ENCODE assay signal across 29 mouse cellular contexts in genomic region chr16:96567428-96567827, GRCm38 (mm10).
DNase-seq lines count a peak whose midpoint lies in the region; ATAC-seq and TF ChIP-seq lines count a peak whose summit lies in the region.
"Had no signal": no experiment of that assay in that cellular context is flagged by ENCODE, and none has a peak within 500 bp of the region (broad histone marks: within the 10 kb centered on the region; RNA-seq: fewer than 3 reads in every experiment).

No protein-coding gene starts in this region.

- 0 out of 2 replicates have a peak overlapping the region, but pooled peaks have one; percentile 3 for H3K27ac ChIP-seq in embryonic facial prominence, embryonic 13.5 days
- H3K27ac ChIP-seq in embryonic facial prominence, embryonic 10.5 days (replicated peaks): no peak overlapping the region
- no peak overlapping the region for H3K27ac ChIP-seq in midbrain, embryonic 11.5 days (ENCODE audit: low read depth, low read length)
- no peak overlapping the region for H3K27ac ChIP-seq in midbrain, embryonic 16.5 days (ENCODE audit: low read length)
- H3K27ac ChIP-seq in forebrain, embryonic 14.5 days (ENCODE audit: low read depth, low read length): no peak overlapping the region
- H3K27ac ChIP-seq: forebrain, embryonic 10.5 days; forebrain, embryonic 13.5 days; gastrocnemius, adult 2 months; heart, embryonic 15.5 days; hindbrain, embryonic 12.5 days; hindbrain, embryonic 15.5 days; intestine, embryonic 15.5 days had no signal

- no peak for DNase-seq in embryonic facial prominence, embryonic 10.5 days (ENCODE audit: low spot score)
- DNase-seq in midbrain, embryonic 11.5 days (ENCODE audit: low spot score, missing footprints): peak; percentile 35
- DNase-seq in brain, embryonic 14.5 days (ENCODE audit: low read depth): peak; percentile 10
- peak; percentile 56 for DNase-seq in retina, postnatal 1 day
- no peak for DNase-seq in kidney, adult 18-20 months
- no peak for DNase-seq in forebrain, embryonic 14.5 days (ENCODE audit: low spot score)
- DNase-seq: adrenal gland, adult 2 months; adrenal gland, postnatal 14 days; cerebellum, adult 11-12 months; cerebellum, adult 8-10 months; cerebellum, postnatal 10 days; cerebellum, postnatal 36 days; embryo, embryonic 11 days; forebrain, postnatal 0 days; gastrocnemius, adult 2 months; gastrocnemius, postnatal 14 days; heart, adult 18-20 months; heart, postnatal 10 days; heart, postnatal 4 days had no signal

- no peaks in the 10 kb centered on the region for H3K9me3 ChIP-seq in embryonic facial prominence, embryonic 13.5 days
- no peaks in the 10 kb centered on the region for H3K9me3 ChIP-seq in embryonic facial prominence, embryonic 10.5 days
- no peaks in the 10 kb centered on the region for H3K9me3 ChIP-seq in midbrain, embryonic 11.5 days (ENCODE audit: control insufficient read depth, low read length)
- no peaks in the 10 kb centered on the region for H3K9me3 ChIP-seq in midbrain, embryonic 16.5 days (replicated peaks; ENCODE audit: control insufficient read depth, low read length, poor library complexity, severe bottlenecking)
- no peaks in the 10 kb centered on the region for H3K9me3 ChIP-seq in forebrain, embryonic 14.5 days (replicated peaks; ENCODE audit: control insufficient read depth, low read length)
- H3K9me3 ChIP-seq: forebrain, embryonic 10.5 days; forebrain, embryonic 13.5 days; heart, embryonic 12.5 days; heart, embryonic 15.5 days; hindbrain, embryonic 12.5 days; hindbrain, embryonic 15.5 days; intestine, embryonic 15.5 days had no signal

- 48% methylated on average over 3 of the region's 3 CpGs for WGBS in embryonic facial prominence, embryonic 13.5 days
- 70% methylated on average over 3 of the region's 3 CpGs for WGBS in embryonic facial prominence, embryonic 10.5 days
- WGBS in midbrain, embryonic 11.5 days: 74% methylated on average over 3 of the region's 3 CpGs
- WGBS in midbrain, embryonic 16.5 days: 59% methylated on average over 3 of the region's 3 CpGs
- WGBS in forebrain, embryonic 14.5 days: 71% methylated on average over 3 of the region's 3 CpGs

- TF ChIP-seq POLR2A in brain, embryonic 14.5 days (IDR thresholded peaks at IDR 0.05; ENCODE audit: borderline replicate concordance, extremely low read depth, insufficient read depth, insufficient read length, poor library complexity, severe bottlenecking): no peak

- peaks cover 9% of the 10 kb centered on the region for H3K4me1 ChIP-seq in embryonic facial prominence, embryonic 13.5 days
- H3K4me1 ChIP-seq in embryonic facial prominence, embryonic 10.5 days: peaks cover 9% of the 10 kb centered on the region; the same call in 1 of the 2 replicates
- H3K4me1 ChIP-seq in midbrain, embryonic 11.5 days (ENCODE audit: control insufficient read depth, insufficient read depth, low read length): no peaks in the 10 kb centered on the region
- peaks cover 12% of the 10 kb centered on the region for H3K4me1 ChIP-seq in midbrain, embryonic 16.5 days (ENCODE audit: control insufficient read depth, insufficient read depth, low read length)
- H3K4me1 ChIP-seq in forebrain, embryonic 14.5 days (ENCODE audit: control insufficient read depth, insufficient read depth, low read length): peaks cover 8% of the 10 kb centered on the region; the same call in 1 of the 2 replicates
- H3K4me1 ChIP-seq: heart, embryonic 12.5 days; heart, embryonic 15.5 days; intestine, embryonic 15.5 days had no signal

- H3K4me2 ChIP-seq in embryonic facial prominence, embryonic 13.5 days: no peak overlapping the region
- no peak overlapping the region for H3K4me2 ChIP-seq in midbrain, embryonic 11.5 days
- no peak overlapping the region for H3K4me2 ChIP-seq in midbrain, embryonic 16.5 days (ENCODE audit: low read length)
- no peak overlapping the region for H3K4me2 ChIP-seq in forebrain, embryonic 14.5 days (ENCODE audit: low read length)
- H3K4me2 ChIP-seq: forebrain, embryonic 13.5 days; heart, embryonic 12.5 days; heart, embryonic 15.5 days; hindbrain, embryonic 12.5 days; hindbrain, embryonic 15.5 days; intestine, embryonic 15.5 days had no signal

- H3K9ac ChIP-seq in embryonic facial prominence, embryonic 13.5 days: no peak overlapping the region
- H3K9ac ChIP-seq in midbrain, embryonic 11.5 days (ENCODE audit: low read length): no peak overlapping the region
- H3K9ac ChIP-seq in midbrain, embryonic 16.5 days (ENCODE audit: low read depth, low read length): no peak overlapping the region
- H3K9ac ChIP-seq in forebrain, embryonic 14.5 days (ENCODE audit: low read length): no peak overlapping the region
- H3K9ac ChIP-seq: forebrain, embryonic 13.5 days; forebrain, postnatal 0 days; heart, embryonic 12.5 days; heart, embryonic 15.5 days; hindbrain, embryonic 12.5 days; hindbrain, embryonic 15.5 days; intestine, embryonic 15.5 days had no signal

- no peaks in the 10 kb centered on the region for H3K27me3 ChIP-seq in embryonic facial prominence, embryonic 13.5 days
- no peaks in the 10 kb centered on the region for H3K27me3 ChIP-seq in embryonic facial prominence, embryonic 10.5 days (replicated peaks; ENCODE audit: low read depth, poor library complexity, severe bottlenecking)
- no peaks in the 10 kb centered on the region for H3K27me3 ChIP-seq in midbrain, embryonic 11.5 days (ENCODE audit: control insufficient read depth, insufficient read depth, low read length)
- H3K27me3 ChIP-seq in midbrain, embryonic 16.5 days (ENCODE audit: control insufficient read depth, insufficient read depth, low read depth, low read length): no peaks in the 10 kb centered on the region
- H3K27me3 ChIP-seq in forebrain, embryonic 14.5 days (replicated peaks; ENCODE audit: control insufficient read depth, insufficient read depth, low read length): no peaks in the 10 kb centered on the region
- H3K27me3 ChIP-seq: forebrain, embryonic 13.5 days; heart, embryonic 12.5 days; heart, embryonic 15.5 days; hindbrain, embryonic 12.5 days; hindbrain, embryonic 15.5 days; intestine, embryonic 15.5 days had no signal

- no peak for ATAC-seq in embryonic facial prominence, embryonic 13.5 days (ENCODE audit: insufficient number of reproducible peaks, insufficient read depth, low FRiP score, low TSS enrichment, low read depth)
- no peak for ATAC-seq in midbrain, embryonic 11.5 days (ENCODE audit: low FRiP score)
- ATAC-seq in midbrain, embryonic 16.5 days: no peak
- ATAC-seq in forebrain, embryonic 14.5 days: no peak
- ATAC-seq: forebrain, embryonic 13.5 days; forebrain, postnatal 0 days; intestine, embryonic 15.5 days had no signal

- TF ChIP-seq CTCF in brain, embryonic 14.5 days (IDR thresholded peaks at IDR 0.05; ENCODE audit: borderline replicate concordance, extremely low read depth, insufficient read depth, insufficient read length): no peak

- no peaks in the 10 kb centered on the region for H3K36me3 ChIP-seq in embryonic facial prominence, embryonic 13.5 days
- H3K36me3 ChIP-seq in embryonic facial prominence, embryonic 10.5 days (replicated peaks): no peaks in the 10 kb centered on the region
- H3K36me3 ChIP-seq in midbrain, embryonic 11.5 days (ENCODE audit: control insufficient read depth, insufficient read depth, low read length): no peaks in the 10 kb centered on the region
- no peaks in the 10 kb centered on the region for H3K36me3 ChIP-seq in midbrain, embryonic 16.5 days (ENCODE audit: control insufficient read depth, insufficient read depth, low read length)
- H3K36me3 ChIP-seq in forebrain, embryonic 14.5 days (ENCODE audit: control insufficient read depth, insufficient read depth, low read length): no peaks in the 10 kb centered on the region
- H3K36me3 ChIP-seq: forebrain, embryonic 10.5 days; heart, embryonic 12.5 days; heart, embryonic 15.5 days; hindbrain, embryonic 12.5 days; hindbrain, embryonic 15.5 days; intestine, embryonic 15.5 days had no signal

- H3K4me3 ChIP-seq in embryonic facial prominence, embryonic 13.5 days: no peak overlapping the region
- no peak overlapping the region for H3K4me3 ChIP-seq in embryonic facial prominence, embryonic 10.5 days
- H3K4me3 ChIP-seq in midbrain, embryonic 11.5 days (ENCODE audit: low read depth, low read length): no peak overlapping the region
- no peak overlapping the region for H3K4me3 ChIP-seq in midbrain, embryonic 16.5 days (ENCODE audit: low read depth, low read length)
- no peak overlapping the region for H3K4me3 ChIP-seq in forebrain, embryonic 14.5 days (ENCODE audit: low read depth, low read length)
- H3K4me3 ChIP-seq: erythroblast, embryonic 14.5 days; forebrain, embryonic 10.5 days; forebrain, embryonic 13.5 days; gastrocnemius, adult 2 months; heart, embryonic 12.5 days; heart, embryonic 15.5 days; hindbrain, embryonic 12.5 days; hindbrain, embryonic 15.5 days; intestine, embryonic 15.5 days had no signal

Comparison
In these comparisons a context has a peak if more than half of its experiments do, and no peak if none do; other contexts are left out.
1. DNase-seq: peak in midbrain, embryonic 11.5 days (single experiment), brain, embryonic 14.5 days (single experiment) and retina, postnatal 1 day (single experiment); none in embryonic facial prominence, embryonic 10.5 days (single experiment), kidney, adult 18-20 months (single experiment) and forebrain, embryonic 14.5 days (single experiment).